Mouse (Mus musculus) retina, embryonic 14.5 days (tissue): ENCODE results near the gene Vmn1r188.
A peak's percentile ranks its signal among the peaks of the same experiment; 100 is the strongest.
"Not testable (repeated sequence)": the region's sequence is repeated elsewhere in the genome, so short reads cannot be mapped to it uniquely, and the experiment has no call there.

Source experiments
- DNase-seq: peaks from one replicate; pipeline ENCODE4 v3.0.0-alpha.2; 2015; ENCODE audit warnings: low spot score

The Vmn1r188 gene

GRCm38 (mm10) chr13:22049737-22050440 is 34.4 kb upstream of the Vmn1r188 start:
- DNase-seq, result peak; percentile 81

GRCm38 (mm10) chr13:22050591-22051522 is 33.4 kb upstream of the Vmn1r188 start:
- peak; percentile 96 for DNase-seq

DNA sequence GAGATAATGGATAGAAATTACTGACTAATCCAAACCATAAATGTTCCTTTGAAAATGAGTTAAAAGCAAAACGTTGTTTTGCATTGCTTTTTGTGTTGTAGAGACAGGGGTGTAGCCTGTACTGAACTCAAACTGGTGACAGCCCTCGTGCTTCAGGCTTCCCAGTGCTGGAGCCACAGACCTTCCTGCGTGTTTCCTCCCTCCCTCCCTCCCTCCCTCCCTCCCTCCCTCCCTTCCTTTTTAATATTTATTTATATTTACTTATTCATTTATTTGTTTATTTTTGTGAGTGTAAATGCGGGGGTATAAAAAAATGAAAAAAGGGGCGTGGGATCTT is 32.7 kb upstream of the Vmn1r188 start:
- no peak for DNase-seq

DNA sequence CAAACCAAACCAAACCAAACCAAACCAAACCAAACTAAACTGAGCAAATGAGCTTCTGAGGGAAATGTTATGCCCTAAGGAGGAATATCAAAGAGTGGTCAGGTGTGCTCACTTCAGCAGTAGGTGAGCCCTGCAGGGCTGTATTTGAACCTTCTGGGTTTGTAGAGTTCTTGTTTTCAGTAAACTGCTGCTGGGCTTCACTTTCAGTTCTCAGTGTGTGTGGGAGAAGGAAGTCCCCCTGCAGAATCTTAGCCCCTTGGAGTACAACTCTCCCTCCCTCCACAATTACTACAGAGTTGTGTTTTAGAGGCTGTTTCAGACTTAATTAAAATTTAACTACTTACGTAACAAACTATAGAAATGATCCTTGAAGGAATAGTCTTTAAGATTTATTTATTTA is 30.5 kb upstream of the Vmn1r188 start:
- no peak for DNase-seq

GRCm38 (mm10) chr13:22061422-22061821 is 22.8 kb upstream of the Vmn1r188 start:
- no peak for DNase-seq

DNA sequence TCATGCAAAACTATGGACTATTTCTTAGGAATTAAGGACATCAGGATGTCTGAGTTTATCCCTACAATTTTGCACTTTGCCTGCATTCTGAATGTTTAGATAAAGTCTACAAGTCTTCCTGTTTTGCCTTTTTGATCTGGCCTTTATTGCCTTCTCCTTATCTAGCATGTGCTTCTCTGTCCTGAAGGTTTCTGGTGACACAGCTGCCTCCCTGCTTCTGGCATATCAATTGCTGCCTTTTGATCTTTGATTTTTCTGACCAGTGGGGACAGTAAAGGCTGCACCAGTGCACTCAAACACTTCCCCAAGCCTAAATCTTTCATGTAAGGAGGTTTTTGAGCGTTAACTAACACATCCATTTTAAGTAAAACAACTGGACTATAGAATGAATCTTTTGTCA is 20.8 kb upstream of the Vmn1r188 start:
- DNase-seq, result no peak

DNA sequence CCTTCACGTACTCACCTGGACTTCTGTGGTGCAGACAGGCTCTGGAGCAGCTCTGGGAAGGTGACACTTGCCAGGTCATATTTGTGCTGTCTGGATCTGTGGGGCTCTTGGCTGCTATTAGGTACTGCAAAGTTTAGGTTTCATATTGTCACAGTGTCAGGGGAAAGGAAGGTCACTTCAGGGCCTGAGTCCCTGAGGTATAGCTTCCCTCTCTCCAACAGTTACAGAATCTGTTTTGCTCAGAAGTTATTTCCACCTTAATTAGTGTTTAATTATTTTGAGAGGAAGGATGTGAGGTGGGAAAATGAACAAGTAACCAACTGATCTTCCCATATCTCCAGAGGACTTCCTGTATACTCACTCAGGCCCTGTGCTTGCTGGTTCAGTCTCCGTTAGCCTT is 21.5 kb downstream of the Vmn1r188 start, which contains the start of gene Vmn1r189:
Gene Vmn1r189 (minus strand): TSS at position 101 of the 400 bp plus-strand sequence.
- not testable (repeated sequence) for DNase-seq

GRCm38 (mm10) chr13:22136495-22137293 is 52.5 kb downstream of the Vmn1r188 start:
- not testable (repeated sequence) for DNase-seq
